Mouse (Mus musculus): Measurements from ENCODE around the gene Crip1. TPM values are rescaled to one million over a fixed set of nuclear protein-coding genes. Genes with fewer than 3 reads are reported as not detected.

Crip1 gene
- total and polyA plus RNA-seq, 3 experiments = 31.5 to 897 (median 143) TPM

DNA sequence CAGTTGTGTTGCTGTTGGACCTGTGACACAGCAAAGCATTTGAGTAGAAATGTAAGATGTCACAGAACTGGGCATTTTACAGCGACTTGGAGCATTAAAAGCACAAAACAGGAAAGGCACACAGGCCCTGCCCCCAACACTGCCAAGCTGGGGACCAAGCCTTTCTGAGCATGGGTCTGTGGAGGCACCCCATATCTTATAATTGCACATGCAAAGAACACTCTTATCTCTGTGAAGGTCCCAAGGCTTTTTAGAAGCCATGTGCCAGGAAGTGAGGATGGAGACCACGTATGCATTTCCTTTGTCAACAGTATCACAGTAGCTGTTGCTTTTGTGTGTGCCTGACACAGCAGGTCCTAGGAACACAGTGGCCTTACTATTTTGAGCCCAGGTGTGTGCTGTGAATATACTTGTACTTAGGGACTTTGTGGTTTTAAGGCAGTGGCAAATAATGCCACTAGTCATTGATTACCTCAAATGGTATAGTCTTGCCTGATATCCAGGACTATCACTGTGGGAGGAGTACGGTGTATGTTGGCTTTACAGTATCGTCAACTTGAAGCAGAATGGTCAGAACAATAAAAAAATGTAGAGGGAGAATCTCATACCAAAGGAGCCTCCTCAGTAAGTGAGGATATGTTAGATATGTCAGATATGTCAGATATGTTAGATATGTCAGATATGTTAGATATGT lies 38.5 kb upstream of the Crip1 start:
- peaks cover 91% of the 10 kb centered on the region for H3K4me1 ChIP-seq (ENCODE audit: insufficient read depth, low read depth, low read length)
- H3K4me3 ChIP-seq (ENCODE audit: low read depth, low read length) = no peak overlapping the region; the same call in 1 of the 2 replicates
- peaks cover 16% of the 10 kb centered on the region for H3K9me3 ChIP-seq (replicated peaks)
- DNase-seq (ENCODE audit: low spot score) (peak; percentile 83), ATAC-seq (ENCODE audit: extremely low read depth, insufficient number of reproducible peaks, low FRiP score, poor library complexity, severe bottlenecking) (peak; percentile 87)
- H3K36me3 ChIP-seq (replicated peaks) = peaks cover 90% of the 10 kb centered on the region
- H3K27me3 ChIP-seq (ENCODE audit: insufficient read depth, low read length) = no peaks in the 10 kb centered on the region
- TF ChIP-seq TAL1 (conservative IDR thresholded peaks at IDR 0.05; ENCODE audit: low read depth, low read length) (peak; percentile 84), POLR2AphosphoS5 (IDR thresholded peaks at IDR 0.05; ENCODE audit: insufficient replicate concordance, low read depth, low read length) (no peak)

DNA sequence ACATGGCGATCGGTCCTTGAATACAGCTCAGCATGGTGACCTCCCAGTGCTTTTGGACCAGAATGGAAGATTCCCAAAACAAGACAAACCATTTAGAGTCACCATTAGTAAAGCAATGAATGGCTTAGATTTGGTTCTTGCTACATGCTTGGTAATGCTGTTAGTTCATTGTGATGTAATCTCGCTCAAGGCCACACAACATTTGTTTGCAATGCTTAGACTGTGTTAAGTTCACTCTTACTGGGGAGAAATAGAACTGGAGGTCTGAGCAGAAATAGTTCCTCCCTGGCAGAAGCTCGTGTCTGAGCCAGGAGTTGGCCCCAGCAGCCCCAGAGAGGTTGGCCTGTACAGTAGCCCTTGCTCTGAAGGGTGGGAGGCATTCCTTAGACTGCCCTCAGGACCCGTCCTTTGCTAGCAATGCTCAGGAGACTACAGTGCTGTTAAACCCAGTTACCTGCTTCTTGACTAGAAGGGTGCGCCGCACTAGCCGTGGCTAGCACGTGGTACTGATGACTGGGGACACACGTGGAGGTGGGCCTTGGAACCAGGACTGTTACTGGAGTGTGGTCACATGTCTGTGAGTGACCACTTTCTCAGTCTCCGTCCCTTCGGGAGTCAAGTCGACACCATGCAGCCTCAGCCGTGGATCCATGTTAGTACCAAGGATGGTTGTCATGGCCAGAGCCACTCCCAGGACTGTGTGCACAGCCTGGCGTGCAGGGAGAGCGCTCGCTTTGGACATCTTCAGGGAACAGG lies 37.4 kb upstream of the Crip1 start:
- peaks cover 90% of the 10 kb centered on the region for H3K36me3 ChIP-seq (replicated peaks)
- ATAC-seq (ENCODE audit: extremely low read depth, insufficient number of reproducible peaks, low FRiP score, poor library complexity, severe bottlenecking) (no peak), DNase-seq (ENCODE audit: low spot score) (no peak)
- H3K4me1 ChIP-seq (ENCODE audit: insufficient read depth, low read depth, low read length) = peaks cover 91% of the 10 kb centered on the region
- TF ChIP-seq GATA1 (IDR thresholded peaks at IDR 0.05; ENCODE audit: borderline replicate concordance, low read length) (no peak), POLR2AphosphoS5 (IDR thresholded peaks at IDR 0.05; ENCODE audit: insufficient replicate concordance, low read depth, low read length) (peak; percentile 65; the same call in 1 of the 2 replicates)
- peak overlapping the region; percentile 7; the same call in 1 of the 2 replicates for H3K4me3 ChIP-seq (ENCODE audit: low read depth, low read length)
- peaks cover 16% of the 10 kb centered on the region for H3K9me3 ChIP-seq (replicated peaks)
- no peaks in the 10 kb centered on the region for H3K27me3 ChIP-seq (ENCODE audit: insufficient read depth, low read length)

- TF ChIP-seq CTCF (IDR thresholded peaks at IDR 0.05; ENCODE audit: low read depth, low read length) (no peak), GATA2 (IDR thresholded peaks at IDR 0.05; ENCODE audit: borderline replicate concordance, low read depth, low read length) (no peak), GATA1 (IDR thresholded peaks at IDR 0.05; ENCODE audit: borderline replicate concordance, low read length) (no peak)
- ATAC-seq (ENCODE audit: extremely low read depth, insufficient number of reproducible peaks, low FRiP score, poor library complexity, severe bottlenecking) (no peak), DNase-seq (ENCODE audit: low spot score) (no peak)
- Histone ChIP-seq H3K27me3 (ENCODE audit: insufficient read depth, low read length) (no peaks in the 10 kb centered on the region), H3K4me1 (ENCODE audit: insufficient read depth, low read depth, low read length) (peaks cover 90% of the 10 kb centered on the region), H3K4me3 (ENCODE audit: low read depth, low read length) (no peak overlapping the region), H3K9me3 (replicated peaks) (peaks cover 12% of the 10 kb centered on the region), H3K36me3 (replicated peaks) (peaks cover 90% of the 10 kb centered on the region)
Measured at GRCm38 (mm10) chr12:113109801-113110200, 36.3 kb upstream of the Crip1 start.

DNA sequence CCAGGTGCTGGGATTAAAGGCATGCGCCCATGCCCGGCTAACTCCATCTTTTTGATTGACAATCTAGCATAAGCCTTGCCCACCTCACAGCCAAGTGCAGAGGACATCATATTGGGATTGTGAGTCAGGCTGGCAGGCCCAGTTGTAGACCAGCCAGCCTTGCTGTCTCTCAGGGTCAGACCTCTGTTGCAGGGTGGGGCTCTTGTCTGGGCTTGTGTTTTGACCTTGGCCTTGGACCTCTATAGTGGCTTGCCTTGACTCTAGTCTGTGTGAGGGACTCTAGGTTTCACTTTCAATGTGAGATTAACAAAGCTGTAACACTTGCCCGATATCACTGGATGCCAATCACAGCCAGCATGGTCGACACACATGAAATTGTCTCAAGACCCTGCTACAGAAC lies 32.0 kb upstream of the Crip1 start:
- no peak for TF ChIP-seq GATA1 (IDR thresholded peaks at IDR 0.05; ENCODE audit: borderline replicate concordance, low read length)
- TF ChIP-seq TAL1 (conservative IDR thresholded peaks at IDR 0.05; ENCODE audit: low read depth, low read length) = no peak
- no peak for TF ChIP-seq POLR2AphosphoS5 (IDR thresholded peaks at IDR 0.05; ENCODE audit: insufficient replicate concordance, low read depth, low read length)
- no peak for TF ChIP-seq CTCF (IDR thresholded peaks at IDR 0.05; ENCODE audit: low read depth, low read length)
- TF ChIP-seq GATA2 (IDR thresholded peaks at IDR 0.05; ENCODE audit: borderline replicate concordance, low read depth, low read length) = no peak
- peaks cover 95% of the 10 kb centered on the region for H3K36me3 ChIP-seq (replicated peaks)
- H3K4me1 ChIP-seq (ENCODE audit: insufficient read depth, low read depth, low read length) = peaks cover 70% of the 10 kb centered on the region
- no peaks in the 10 kb centered on the region for H3K27me3 ChIP-seq (ENCODE audit: insufficient read depth, low read length)
- H3K4me3 ChIP-seq (ENCODE audit: low read depth, low read length) = no peak overlapping the region
- H3K9me3 ChIP-seq (replicated peaks) = no peaks in the 10 kb centered on the region
- DNase-seq (ENCODE audit: low spot score) (no peak), ATAC-seq (ENCODE audit: extremely low read depth, insufficient number of reproducible peaks, low FRiP score, poor library complexity, severe bottlenecking) (no peak)

- no peak overlapping the region for H3K4me3 ChIP-seq (ENCODE audit: low read depth, low read length)
- DNase-seq (ENCODE audit: low spot score) = no peak
- H3K27me3 ChIP-seq (ENCODE audit: insufficient read depth, low read length) = no peaks in the 10 kb centered on the region
- no peaks in the 10 kb centered on the region for H3K9me3 ChIP-seq (replicated peaks)
- peaks cover 66% of the 10 kb centered on the region for H3K4me1 ChIP-seq (ENCODE audit: insufficient read depth, low read depth, low read length)
- peaks cover 95% of the 10 kb centered on the region for H3K36me3 ChIP-seq (replicated peaks)
- TF ChIP-seq TAL1 (conservative IDR thresholded peaks at IDR 0.05; ENCODE audit: low read depth, low read length) = no peak
- TF ChIP-seq POLR2AphosphoS5 (IDR thresholded peaks at IDR 0.05; ENCODE audit: insufficient replicate concordance, low read depth, low read length) = no peak
- no peak for TF ChIP-seq GATA1 (IDR thresholded peaks at IDR 0.05; ENCODE audit: borderline replicate concordance, low read length)
- no peak for ATAC-seq (ENCODE audit: extremely low read depth, insufficient number of reproducible peaks, low FRiP score, poor library complexity, severe bottlenecking)
Measured at GRCm38 (mm10) chr12:113114856-113115538, 31.1 kb upstream of the Crip1 start.

DNA sequence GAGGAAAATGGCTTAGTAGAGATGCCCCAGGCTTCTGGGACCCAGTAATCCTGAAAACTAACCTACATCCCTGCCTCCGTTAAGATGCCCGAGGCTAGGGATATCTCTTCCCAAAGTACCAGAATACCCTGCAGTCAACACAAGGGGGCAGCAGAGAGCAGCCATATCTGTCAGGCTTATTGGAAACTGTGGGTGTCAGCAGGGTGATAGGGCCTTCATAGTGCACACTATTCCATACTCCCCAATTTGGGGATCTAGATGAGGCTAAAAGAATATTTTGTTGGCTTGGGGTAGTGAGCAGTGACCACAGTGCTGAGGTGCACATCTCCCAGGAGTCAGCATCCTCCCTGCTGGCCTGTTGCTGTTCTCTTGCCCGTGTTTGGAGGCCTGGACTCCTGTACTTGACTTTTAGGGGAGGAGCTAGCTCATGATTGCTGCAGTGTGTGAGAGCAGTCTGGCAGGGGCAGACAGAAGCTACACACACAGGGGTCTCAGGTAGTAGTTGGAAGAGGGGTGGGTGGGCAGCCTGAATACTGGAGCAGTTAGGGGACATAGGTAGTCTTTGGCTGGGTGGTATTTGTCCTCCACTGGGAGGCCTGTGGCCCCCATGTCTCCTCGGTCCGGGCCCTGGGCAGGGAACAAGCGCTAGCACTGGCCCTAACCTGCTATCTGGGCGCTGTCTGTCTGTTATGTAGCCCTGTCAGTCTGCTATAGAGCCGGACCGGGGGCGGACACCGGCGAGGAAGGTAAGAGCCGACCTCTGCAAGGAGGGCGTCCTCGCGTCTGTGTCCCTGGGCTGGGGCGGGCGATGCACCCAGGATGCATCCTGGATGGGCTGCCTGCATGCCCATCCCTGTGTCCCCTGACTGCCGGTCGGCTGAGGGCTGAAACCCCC lies 26.4 kb upstream of the Crip1 start:
- H3K27me3 ChIP-seq (ENCODE audit: insufficient read depth, low read length) = no peaks in the 10 kb centered on the region
- DNase-seq (ENCODE audit: low spot score) (peak; percentile 90), ATAC-seq (ENCODE audit: extremely low read depth, insufficient number of reproducible peaks, low FRiP score, poor library complexity, severe bottlenecking) (peak; percentile 69)
- H3K9me3 ChIP-seq (replicated peaks) = no peaks in the 10 kb centered on the region
- H3K36me3 ChIP-seq (replicated peaks) = peaks cover 99% of the 10 kb centered on the region
- peaks cover 37% of the 10 kb centered on the region for H3K4me1 ChIP-seq (ENCODE audit: insufficient read depth, low read depth, low read length)
- TF ChIP-seq CTCF (IDR thresholded peaks at IDR 0.05; ENCODE audit: low read depth, low read length) (peak; percentile 99), TAL1 (conservative IDR thresholded peaks at IDR 0.05; ENCODE audit: low read depth, low read length) (no peak)
- no peak overlapping the region for H3K4me3 ChIP-seq (ENCODE audit: low read depth, low read length)
